Mouse (Mus musculus): ENCODE measurements around the gene Nid2. TPM values are rescaled to one million over a fixed set of nuclear protein-coding genes. Genes with fewer than 3 reads are reported as not detected.

The Nid2 gene
- total RNA-seq (2021) = 100 to 1,000 TPM; 148 to 156 TPM
- long read RNA-seq, experiment 1, full-length matches to known transcripts = 115 of 181 reads
- long read RNA-seq, experiment 1, partial matches to known transcripts = 55 of 181 reads
- long read RNA-seq, experiment 1, other reads (novel, unspliced or antisense) = 11 of 181 reads
- long read RNA-seq, experiment 2, full-length matches to known transcripts = 179 of 253 reads
- long read RNA-seq, experiment 2, partial matches to known transcripts = 59 of 253 reads
- long read RNA-seq, experiment 2, other reads (novel, unspliced or antisense) = 15 of 253 reads

DNA sequence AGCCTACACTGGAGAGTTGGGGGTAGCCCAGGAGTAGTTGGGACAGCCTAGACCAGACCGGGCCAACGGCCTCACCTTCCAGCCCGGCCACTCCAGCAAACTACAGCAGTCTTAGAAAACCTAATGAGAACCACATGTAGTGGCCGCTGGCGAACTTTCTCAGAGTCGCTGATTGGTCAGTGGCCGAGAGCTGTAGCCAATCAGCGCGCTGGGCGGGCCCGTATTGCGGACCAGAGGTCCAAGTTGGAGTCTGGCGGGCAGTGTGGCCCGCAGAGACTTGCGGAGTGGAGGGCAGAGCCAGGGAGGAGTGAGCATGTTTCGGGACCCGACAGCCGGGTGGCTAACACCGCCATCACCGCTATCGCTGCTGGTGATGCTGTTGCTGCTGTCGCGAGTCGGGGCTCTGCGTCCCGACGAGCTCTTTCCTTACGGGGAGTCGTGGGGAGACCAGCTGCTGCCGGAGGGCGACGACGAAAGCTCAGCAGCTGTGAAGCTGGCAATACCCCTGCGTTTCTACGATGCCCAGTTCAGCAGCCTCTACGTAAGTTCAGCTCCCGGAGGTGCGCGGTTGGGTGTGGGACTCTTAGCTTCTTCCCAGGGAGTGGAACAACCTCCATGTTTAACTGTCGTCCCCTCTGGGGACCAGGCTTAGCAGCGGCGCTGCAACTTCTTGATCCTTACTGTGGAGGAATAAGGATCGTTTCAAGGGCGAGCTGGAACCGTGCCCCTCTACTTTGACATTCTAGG is at the start of gene Nid2:
TSS of gene Nid2 (plus strand) at position 241 of the 747 bp plus-strand sequence.
- peak; percentile 89 to 93 for DNase-seq (ENCODE audit: low spot score in 2 of 2)

DNA sequence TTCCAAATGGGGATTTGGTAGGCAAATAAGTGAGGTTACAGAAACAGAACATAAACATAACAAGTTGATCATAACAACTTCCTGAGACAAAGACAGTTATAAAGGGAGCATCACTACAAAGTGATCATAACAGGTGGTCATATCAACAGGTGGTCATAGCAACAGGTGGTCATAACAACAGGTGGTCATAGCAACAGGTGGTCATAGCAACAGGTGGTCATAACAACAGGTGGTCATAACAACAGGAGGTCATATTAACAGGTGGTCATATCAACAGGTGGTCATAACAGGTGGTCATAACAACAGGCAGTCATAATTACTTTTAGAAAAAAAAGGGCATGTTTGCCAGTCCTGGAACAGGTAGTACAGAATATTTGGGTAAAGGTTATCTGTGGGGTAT is 49.5 kb upstream of the Nid2 start:
- DNase-seq (ENCODE audit: low spot score in 2 of 2) = no peak

- DNase-seq (ENCODE audit: low spot score in 2 of 2) = peak; percentile 73 to 79
Observed at GRCm38 (mm10) chr14:19705649-19706048, 45.4 kb upstream of the Nid2 start.

DNA sequence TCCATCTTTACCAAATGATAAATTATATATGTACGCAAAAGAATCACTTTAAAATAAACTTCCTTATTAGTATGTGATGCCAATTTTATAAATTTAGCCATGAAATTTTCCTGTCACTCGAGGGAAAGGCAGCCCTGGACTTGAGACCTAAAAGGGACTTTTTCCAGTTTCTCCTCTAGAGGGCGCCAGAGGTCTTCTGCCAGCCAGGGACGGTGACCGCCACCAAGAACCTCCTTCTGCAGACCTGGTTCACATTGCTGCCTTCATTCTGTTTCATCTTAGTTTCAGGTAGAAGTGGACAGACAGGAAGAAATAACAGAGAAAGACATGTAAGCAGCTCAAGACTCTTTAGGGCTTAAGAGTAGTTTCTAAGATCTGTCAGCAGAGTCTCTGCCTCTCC is 44.6 kb upstream of the Nid2 start:
- peak; percentile 38 to 68 for DNase-seq (ENCODE audit: low spot score in 2 of 2)

- no peak for DNase-seq (ENCODE audit: low spot score in 2 of 2)
Observed at GRCm38 (mm10) chr14:19706997-19707396, 44.1 kb upstream of the Nid2 start.

DNA sequence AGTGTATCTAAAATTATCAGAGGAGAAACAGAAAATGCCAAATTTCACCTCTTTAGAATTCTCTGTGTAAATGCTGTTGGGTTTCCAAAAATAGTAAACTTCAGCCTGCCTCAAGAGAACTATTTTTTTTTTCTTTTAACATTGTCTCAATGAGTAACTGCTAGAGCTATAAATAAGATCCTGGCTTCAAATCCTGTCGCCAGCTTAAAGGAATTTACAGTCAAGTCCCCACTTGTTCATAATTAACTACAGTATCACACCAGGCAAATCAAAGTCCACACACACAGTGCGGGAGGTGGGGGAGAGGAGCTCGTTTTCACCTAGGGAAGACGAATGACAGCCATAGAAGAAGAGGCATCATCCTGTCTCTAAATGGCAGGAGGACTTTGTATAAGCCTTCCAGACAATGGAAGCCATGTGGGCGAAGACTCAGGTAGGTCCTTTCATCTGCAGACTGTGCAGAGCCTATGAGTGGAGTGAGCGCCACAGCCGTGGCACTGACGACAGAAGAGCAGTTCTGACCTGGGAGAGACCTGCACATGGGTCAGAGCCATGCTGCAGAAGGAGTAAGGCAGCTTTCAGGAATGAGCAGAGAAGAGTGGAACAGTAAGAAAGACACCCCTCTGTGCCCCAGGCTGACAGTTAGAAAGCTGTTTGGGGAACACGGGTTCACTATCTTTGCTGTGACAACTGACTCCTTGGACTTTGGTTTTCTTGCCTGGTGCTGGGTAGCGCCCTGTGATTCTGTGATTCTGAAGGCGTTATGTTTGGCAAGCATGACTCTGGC is 43.2 kb upstream of the Nid2 start:
- no peak for DNase-seq (ENCODE audit: low spot score in 2 of 2)

DNA sequence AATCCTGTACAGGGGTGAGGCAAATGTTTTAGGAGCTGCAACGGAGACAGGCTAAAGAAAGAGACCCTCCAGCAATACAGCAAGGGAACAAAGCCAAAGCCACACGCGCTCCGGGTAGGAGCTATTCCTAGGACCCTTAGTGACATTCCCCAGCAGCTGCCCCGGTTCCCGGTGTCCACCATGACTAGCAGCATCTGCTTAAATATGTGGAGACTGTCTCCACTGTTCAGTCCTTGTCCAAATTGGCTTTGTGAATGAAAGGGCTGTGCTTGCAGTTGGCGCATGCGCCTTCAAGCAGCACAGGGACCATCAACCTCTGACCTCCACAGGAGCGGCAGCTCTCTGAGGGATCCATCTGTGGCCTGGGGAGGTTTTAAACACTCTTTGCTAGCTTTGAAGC is 41.9 kb upstream of the Nid2 start:
- DNase-seq (ENCODE audit: low spot score in 2 of 2) = no peak

GRCm38 (mm10) chr14:19711771-19712170 is 39.3 kb upstream of the Nid2 start:
- no peak for DNase-seq (ENCODE audit: low spot score in 2 of 2)

GRCm38 (mm10) chr14:19713067-19713466 is 38.0 kb upstream of the Nid2 start:
- DNase-seq (ENCODE audit: low spot score in 2 of 2) = no peak

- no peak for DNase-seq (ENCODE audit: low spot score in 2 of 2)
Observed at GRCm38 (mm10) chr14:19719077-19719476, 32.0 kb upstream of the Nid2 start.

DNA sequence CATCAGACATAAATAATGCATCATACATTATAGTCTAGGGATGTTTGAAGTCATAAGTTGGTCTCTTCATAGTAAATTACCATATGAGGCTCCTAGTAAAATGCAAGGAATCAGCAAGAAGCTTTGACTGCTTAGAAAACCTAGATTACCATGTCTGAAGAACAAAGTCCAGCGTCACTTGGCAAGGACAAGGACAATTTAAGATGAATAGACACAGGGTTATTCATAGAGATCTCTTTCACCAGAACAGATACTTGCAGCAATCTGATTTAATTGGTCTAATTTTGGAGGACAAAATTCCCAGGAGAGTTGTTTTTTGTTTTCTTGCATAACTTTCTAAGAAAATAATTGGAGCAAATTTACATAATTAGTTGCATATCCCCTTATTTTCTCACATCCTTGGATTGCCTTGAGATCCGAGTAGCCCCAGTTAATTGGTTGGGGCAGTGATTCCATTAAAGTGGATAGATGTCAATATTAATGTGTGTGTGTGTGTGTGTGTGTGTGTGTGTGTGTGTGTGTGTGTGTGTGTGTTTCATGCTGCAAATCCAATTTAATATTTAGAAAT is 30.9 kb upstream of the Nid2 start:
- no peak for DNase-seq (ENCODE audit: low spot score in 2 of 2)

GRCm38 (mm10) chr14:19728278-19728677 is 22.8 kb upstream of the Nid2 start:
- DNase-seq (ENCODE audit: low spot score in 2 of 2) = no peak

DNA sequence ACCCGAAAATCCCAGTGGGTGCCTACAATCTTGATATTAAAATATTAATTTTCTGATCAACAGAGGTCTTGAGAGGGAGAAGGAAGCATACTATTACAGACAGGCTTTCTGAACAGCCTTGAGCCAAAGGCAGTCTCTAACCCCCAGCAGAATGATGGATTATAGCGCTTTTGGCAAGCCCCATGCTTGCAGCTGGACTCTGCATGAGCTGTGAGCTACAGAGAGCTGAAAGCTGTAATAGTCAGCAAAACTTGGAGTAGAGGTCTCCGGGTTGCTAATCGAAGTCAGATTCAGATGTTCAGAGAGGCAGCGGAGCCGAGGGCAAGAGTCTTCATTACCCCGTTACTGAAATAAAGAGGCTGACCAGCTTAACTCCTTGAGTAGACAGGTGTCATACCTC is 22.3 kb upstream of the Nid2 start:
- peak in 1 of 2 experiments; percentile 45 for DNase-seq (ENCODE audit: low spot score in 2 of 2)

DNA sequence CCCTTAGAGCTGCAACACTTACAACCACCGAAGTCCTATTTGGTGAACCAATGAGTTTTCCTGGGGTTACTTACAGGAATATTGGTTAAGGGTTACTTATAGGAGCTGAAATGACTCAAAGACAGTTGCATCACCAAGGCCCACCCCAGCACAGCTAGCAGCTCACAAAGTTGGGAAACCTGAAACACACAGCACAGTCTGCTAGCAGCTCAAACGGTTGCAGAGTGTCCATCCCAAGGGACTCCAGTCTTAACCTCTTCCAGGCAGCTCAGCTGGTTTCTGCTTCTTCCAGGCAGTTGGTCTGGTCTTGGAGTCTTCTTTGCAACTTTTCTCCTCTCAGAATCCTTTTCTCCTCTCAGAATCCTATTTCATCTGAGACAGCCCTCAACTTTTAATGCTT is 19.0 kb upstream of the Nid2 start:
- no peak for DNase-seq (ENCODE audit: low spot score in 2 of 2)

DNA sequence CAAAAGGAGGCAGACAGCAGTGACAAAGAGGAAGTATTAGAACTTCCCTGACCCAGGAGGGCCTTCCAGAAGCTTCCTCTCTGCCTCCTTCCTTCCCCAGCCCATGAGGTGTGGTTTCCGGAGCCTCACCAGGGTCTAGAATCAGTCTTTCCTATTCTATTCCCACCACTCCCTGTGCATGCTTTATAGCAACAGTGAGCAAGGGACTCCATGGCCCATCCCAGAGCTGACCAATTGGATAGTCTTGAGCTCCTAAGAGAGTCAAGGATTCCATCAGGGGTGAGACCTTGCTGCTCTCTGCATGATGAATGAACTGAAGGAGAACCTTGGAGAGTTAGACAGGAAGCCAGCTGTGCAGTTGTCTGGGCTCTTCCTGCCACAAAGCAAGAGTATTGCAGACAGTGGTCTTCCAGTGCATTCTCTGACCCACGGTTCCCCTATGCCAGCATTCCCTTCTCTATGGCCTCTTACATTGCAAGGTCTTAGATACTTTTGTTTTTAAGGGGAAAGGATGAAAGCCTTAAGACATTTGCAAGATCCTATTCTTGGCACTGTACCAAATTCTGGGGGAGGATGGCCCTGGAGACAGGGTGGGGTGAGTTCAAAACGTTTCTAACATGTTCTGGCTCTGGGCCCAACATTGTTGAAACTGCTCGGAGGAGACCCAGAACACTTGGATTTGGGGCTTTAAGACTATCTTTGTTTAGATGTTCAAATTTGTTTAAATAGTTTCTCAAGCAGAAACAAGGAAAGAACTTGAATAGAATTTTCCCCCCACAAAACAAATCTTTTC is 17.4 kb upstream of the Nid2 start:
- peak in 1 of 2 experiments; percentile 55 for DNase-seq (ENCODE audit: low spot score in 2 of 2)

DNA sequence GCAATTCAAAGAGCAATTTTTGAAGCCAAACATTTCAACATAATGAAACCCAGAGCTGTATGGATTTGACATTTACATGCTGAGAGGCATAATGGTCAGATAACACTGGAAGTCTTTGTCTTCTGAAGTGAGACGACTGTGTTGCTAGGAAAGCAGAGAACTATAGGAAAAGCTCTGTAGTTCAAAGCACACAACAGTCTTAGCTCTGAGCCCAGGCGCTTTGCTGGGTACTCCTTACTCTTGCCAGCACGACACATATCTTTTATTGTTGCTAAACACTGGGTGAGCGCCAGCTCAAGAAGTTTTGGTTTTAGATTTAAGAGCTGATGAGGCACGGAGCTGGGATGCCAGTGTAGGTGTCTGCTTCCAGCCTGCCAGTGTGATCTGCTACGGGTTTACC is 15.8 kb upstream of the Nid2 start:
- no peak for DNase-seq (ENCODE audit: low spot score in 2 of 2)

DNA sequence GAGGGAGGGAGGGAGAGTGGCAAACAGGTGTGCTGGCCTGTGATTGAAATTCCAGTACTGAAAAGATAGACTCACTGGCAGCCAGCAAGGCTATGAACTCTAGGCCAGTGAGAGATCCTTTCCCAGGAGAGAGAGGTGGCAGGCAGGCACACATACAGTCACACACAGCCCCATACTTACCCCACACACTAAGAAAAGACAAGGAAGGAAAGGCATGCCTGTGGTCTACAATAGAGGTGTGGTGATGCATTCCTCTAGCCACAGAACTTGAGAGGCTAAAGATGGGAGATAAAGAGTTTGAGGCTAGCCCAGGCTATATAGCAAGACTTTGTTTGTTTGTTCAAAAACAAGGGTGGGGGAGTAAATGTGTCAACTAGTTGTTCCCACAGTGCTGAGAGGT is 13.5 kb upstream of the Nid2 start:
- DNase-seq (ENCODE audit: low spot score in 2 of 2) = no peak

GRCm38 (mm10) chr14:19738094-19738843 is 12.8 kb upstream of the Nid2 start:
- DNase-seq (ENCODE audit: low spot score in 2 of 2) = no peak

GRCm38 (mm10) chr14:19739416-19740146 is 11.5 kb upstream of the Nid2 start:
- DNase-seq (ENCODE audit: low spot score in 2 of 2) = no peak
